Mouse (Mus musculus) heart, embryonic 12.5 days (tissue): ENCODE measurements around the gene Zfp42. TPM values are rescaled to one million over a fixed set of nuclear protein-coding genes. Genes with fewer than 3 reads are reported as not detected.

Experiments
- ATAC-seq: fragments of 200-750 bp; cut with Nextera tagmentation; 2 replicates; pipeline ENCODE4 v1.8.0; 2017; ENCODE audit warnings: moderate TSS enrichment, moderate library complexity; ENCODE audit not compliant: insufficient number of reproducible peaks, low FRiP score
- H3K27ac ChIP-seq: fragments of 300-500 bp; sonication (generic); 2 replicates; pipeline ENCODE4 v1.5.1; 2016; ENCODE audit warnings: mild to moderate bottlenecking, moderate library complexity; ENCODE audit not compliant: poor library complexity, severe bottlenecking
- H3K27me3 ChIP-seq: fragments of 300-500 bp; sonication (generic); replicated peaks from 2 replicates; pipeline ENCODE4 v1.6.1; 2016; ENCODE audit warnings: mild to moderate bottlenecking, moderate library complexity
- H3K36me3 ChIP-seq: fragments of 300-500 bp; sonication (generic); 2 replicates; pipeline ENCODE4 v1.6.1; 2016; ENCODE audit warnings: mild to moderate bottlenecking, moderate library complexity
- H3K4me1 ChIP-seq: fragments of 300-500 bp; sonication (generic); replicated peaks from 2 replicates; pipeline ENCODE4 v1.6.1; 2016; ENCODE audit warnings: mild to moderate bottlenecking
- H3K4me2 ChIP-seq: fragments of 300-500 bp; sonication (generic); 2 replicates; pipeline ENCODE4 v1.6.1; 2016; ENCODE audit warnings: mild to moderate bottlenecking, moderate library complexity
- H3K4me3 ChIP-seq: fragments of 300-500 bp; sonication (generic); 2 replicates; pipeline ENCODE4 v1.5.1; 2016; ENCODE audit warnings: mild to moderate bottlenecking
- H3K9ac ChIP-seq: fragments of 300-500 bp; sonication (generic); 2 replicates; pipeline ENCODE4 v1.6.1; 2016; ENCODE audit warnings: mild to moderate bottlenecking, moderate library complexity
- H3K9me3 ChIP-seq: fragments of 300-500 bp; sonication (generic); replicated peaks from 2 replicates; pipeline ENCODE4 v1.6.1; 2016; ENCODE audit warnings: mild to moderate bottlenecking, moderate library complexity
- WGBS: fragments of 180-500 bp; shearing (Covaris S2); methylation state at CpG from one replicate; pipeline ENCODE4 v1.1.7; 2016; 5-methylcytosine and 5-hydroxymethylcytosine counted together
- polyA plus RNA-seq: library from polyadenylated mRNA; unstranded; fragments of >200 nt; fragmentation: Nextera tagmentation; extraction: Ambion mirVana; gene quantifications from 2 replicates; pipeline ENCODE4 v1.2.1, GENCODE M21; 2016

Gene Zfp42
- polyA plus RNA-seq, 1 experiment from 2014 or later = not detected

DNA sequence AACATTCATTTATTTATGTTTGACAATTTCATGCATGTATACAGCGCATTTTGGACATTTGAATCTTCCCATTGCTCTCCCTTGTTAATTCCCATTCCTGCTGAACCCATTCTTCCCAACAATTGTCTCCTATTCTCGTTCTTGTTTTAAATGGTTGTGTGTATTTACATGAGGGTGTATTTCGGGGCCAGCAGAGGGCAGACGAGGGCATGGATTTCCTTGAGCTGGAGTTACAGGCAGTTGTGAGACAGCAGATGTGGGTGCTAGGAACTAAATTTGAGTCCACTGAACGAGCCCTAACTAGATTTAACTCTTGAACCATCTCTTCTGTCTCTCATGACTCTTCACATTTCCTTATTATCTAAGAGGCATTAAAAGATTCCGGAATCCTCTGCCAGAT is 55.1 kb downstream of the Zfp42 start:
- H3K4me1 ChIP-seq = no peaks in the 10 kb centered on the region
- H3K9me3 ChIP-seq = 0 out of 2 replicates have a peak, but pooled peaks cover 3% of the 10 kb centered on the region
- H3K9ac ChIP-seq = no peak overlapping the region
- ATAC-seq = no peak
- WGBS = 74% methylated on average over 6 of the region's 6 CpGs
- no peak overlapping the region for H3K4me2 ChIP-seq
- no peak overlapping the region for H3K4me3 ChIP-seq
- H3K27me3 ChIP-seq = no peaks in the 10 kb centered on the region
- no peaks in the 10 kb centered on the region for H3K36me3 ChIP-seq
- H3K27ac ChIP-seq = no peak overlapping the region

DNA sequence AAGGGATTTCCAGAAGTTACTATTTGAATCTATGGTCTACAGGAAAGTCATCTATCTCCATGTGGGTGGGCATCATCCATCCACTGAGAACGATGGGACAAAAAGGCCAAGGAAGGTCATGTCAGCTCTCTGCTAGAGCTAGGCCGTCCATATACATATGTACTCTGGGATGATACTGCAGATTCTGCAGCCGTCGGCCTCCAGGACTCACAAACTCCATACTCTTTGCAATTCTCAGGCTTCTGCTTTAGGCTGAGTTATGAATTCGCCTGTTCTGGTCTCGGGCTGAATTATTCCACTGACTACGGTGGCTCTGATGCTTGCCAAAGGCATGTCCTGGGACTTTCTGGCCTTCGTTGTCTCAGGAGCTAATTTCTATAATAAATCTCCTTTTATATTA is 58.1 kb downstream of the Zfp42 start:
- Histone ChIP-seq H3K27ac (no peak overlapping the region), H3K36me3 (no peaks in the 10 kb centered on the region), H3K9ac (no peak overlapping the region), H3K9me3 (0 out of 2 replicates have a peak, but pooled peaks cover 3% of the 10 kb centered on the region), H3K4me3 (no peak overlapping the region), H3K4me2 (no peak overlapping the region), H3K27me3 (no peaks in the 10 kb centered on the region), H3K4me1 (no peaks in the 10 kb centered on the region)
- 88% methylated on average over 8 of the region's 8 CpGs for WGBS
- ATAC-seq = no peak

Other genes starting within 250 kb of the Zfp42 start
- not detected in 2 replicates for gene Triml1, start 165.5 kb downstream of the Zfp42 start, polyA plus RNA-seq
- 0.11 TPM in 1 of 2 replicates, not detected in the other for gene Triml2, start 126.4 kb downstream of the Zfp42 start, polyA plus RNA-seq
- not detected in 2 replicates for gene Adam26b, start 221.1 kb upstream of the Zfp42 start, polyA plus RNA-seq